Mouse (Mus musculus): ENCODE measurements around the gene Slc9a3r1. TPM values are rescaled to one million over a fixed set of nuclear protein-coding genes. Genes with fewer than 3 reads are reported as not detected.

The Slc9a3r1 gene
- polyA plus RNA-seq, 1 experiment from 2014 or later, result 56.9 TPM

DNA sequence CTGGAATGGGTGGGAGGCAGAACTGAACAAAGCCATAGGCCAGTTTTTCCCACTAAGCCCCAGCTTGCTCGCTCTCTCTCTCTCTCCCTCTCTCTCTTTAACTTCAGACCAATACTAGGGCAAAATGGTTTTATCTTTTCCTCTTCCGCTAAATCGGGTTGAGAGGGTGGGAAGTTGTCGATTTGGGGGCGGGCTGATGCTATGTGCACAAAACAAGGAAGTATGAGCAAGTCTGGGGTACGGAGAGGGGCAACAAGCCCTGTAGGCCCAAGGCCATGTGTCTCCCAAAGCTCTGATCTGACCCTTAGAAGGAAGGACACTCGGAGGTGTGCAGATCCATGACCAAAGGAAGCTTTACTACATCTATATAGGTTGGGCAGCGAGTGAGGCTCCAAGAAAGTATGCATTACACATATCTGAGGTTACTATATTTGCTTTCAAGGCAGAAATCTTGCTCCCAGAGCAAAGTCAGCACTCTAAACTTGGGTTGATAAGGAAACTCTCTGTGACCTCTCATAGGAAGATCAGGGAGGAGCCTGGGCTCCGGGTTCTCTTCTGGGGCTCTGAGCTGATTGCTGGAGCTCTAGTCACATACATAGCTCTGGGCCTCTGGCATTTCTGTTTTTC lies 1.4 kb upstream of the Slc9a3r1 start:
- Histone ChIP-seq H3K9ac (replicated peaks; ENCODE audit: low read depth) (no peak overlapping the region), H3K36me3 (ENCODE audit: insufficient read depth, low read length) (no peaks in the 10 kb centered on the region), H3K4me3 (ENCODE audit: low read depth, low read length) (no peak overlapping the region), H3K9me3 (ENCODE audit: low read length) (no peaks in the 10 kb centered on the region), H3K4me1 (ENCODE audit: insufficient read depth, low read depth, low read length) (peaks cover 12% of the 10 kb centered on the region; the same call in 1 of the 2 replicates), H3K4me2 (replicated peaks; ENCODE audit: low read depth, low read length) (no peak overlapping the region), H3K27me3 (replicated peaks; ENCODE audit: insufficient read depth, low read length) (no peaks in the 10 kb centered on the region), H3K27ac (ENCODE audit: low read length) (0 out of 2 replicates have a peak overlapping the region, but pooled peaks have one; percentile 6)
- no peak for TF ChIP-seq CTCF (IDR thresholded peaks at IDR 0.05)
- no peak for TF ChIP-seq EP300 (IDR thresholded peaks at IDR 0.05)
- DNase-seq (ENCODE audit: low spot score) (no peak), ATAC-seq (no peak)
- 46% methylated on average over 9 of the region's 9 CpGs for WGBS

DNA sequence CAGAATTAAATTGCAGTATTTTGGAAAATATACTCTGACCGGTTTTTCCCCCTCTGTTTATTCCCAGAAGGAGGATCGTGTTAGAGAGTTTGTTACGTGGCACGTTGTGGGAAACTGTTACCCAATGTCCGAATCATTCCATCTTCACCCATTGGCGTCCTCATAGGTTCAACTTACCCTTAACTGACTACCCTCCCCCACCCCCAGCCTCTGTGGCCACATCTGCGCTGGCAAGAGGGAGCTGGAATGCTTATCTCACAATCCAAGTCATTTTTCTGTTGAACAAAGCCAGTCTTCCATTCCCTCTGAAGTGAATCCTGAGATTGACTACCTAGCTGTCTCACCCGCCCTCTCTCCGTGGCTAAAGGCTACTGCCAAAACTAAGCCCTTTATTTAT lies 938 bp upstream of the Slc9a3r1 start:
- Histone ChIP-seq H3K36me3 (ENCODE audit: insufficient read depth, low read length) (no peaks in the 10 kb centered on the region), H3K9ac (replicated peaks; ENCODE audit: low read depth) (no peak overlapping the region), H3K27ac (ENCODE audit: low read length) (peak overlapping the region; percentile 81), H3K4me2 (replicated peaks; ENCODE audit: low read depth, low read length) (peak overlapping the region; percentile 85), H3K9me3 (ENCODE audit: low read length) (no peaks in the 10 kb centered on the region), H3K27me3 (replicated peaks; ENCODE audit: insufficient read depth, low read length) (no peaks in the 10 kb centered on the region), H3K4me3 (ENCODE audit: low read depth, low read length) (no peak overlapping the region), H3K4me1 (ENCODE audit: insufficient read depth, low read depth, low read length) (peaks cover 12% of the 10 kb centered on the region; the same call in 1 of the 2 replicates)
- WGBS, result 20% methylated on average over 9 of the region's 9 CpGs
- ATAC-seq, result no peak
- DNase-seq (ENCODE audit: low spot score), result no peak
- TF ChIP-seq EP300 (IDR thresholded peaks at IDR 0.05) (no peak), CTCF (IDR thresholded peaks at IDR 0.05) (no peak)

DNA sequence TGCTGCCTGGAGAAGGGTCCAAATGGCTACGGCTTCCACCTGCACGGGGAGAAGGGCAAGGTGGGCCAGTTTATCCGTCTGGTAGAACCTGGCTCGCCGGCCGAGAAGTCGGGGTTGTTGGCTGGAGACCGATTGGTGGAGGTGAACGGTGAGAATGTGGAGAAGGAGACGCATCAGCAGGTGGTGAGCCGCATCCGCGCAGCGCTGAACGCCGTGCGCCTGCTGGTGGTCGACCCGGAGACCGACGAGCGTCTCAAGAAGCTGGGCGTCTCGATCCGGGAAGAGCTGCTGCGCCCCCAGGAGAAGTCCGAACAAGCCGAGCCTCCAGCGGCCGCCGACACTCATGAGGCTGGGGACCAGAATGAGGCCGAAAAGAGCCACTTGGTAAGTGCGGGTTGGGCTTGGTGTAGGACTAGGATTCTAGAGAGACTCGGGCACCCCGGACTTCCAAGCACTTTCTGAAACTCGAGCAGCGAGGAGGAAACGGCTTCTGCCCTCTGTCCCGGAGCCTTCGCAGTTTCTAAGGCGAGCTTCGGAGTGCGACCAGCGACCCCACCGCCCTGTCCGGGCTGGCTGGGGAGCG lies 518 bp downstream of the Slc9a3r1 start:
- no peaks in the 10 kb centered on the region for H3K36me3 ChIP-seq (ENCODE audit: insufficient read depth, low read length)
- WGBS, result 1% methylated on average over 46 of the region's 47 CpGs
- no peaks in the 10 kb centered on the region for H3K9me3 ChIP-seq (ENCODE audit: low read length)
- ATAC-seq (peak; percentile 11; the same call in 1 of the 2 replicates), DNase-seq (ENCODE audit: low spot score) (peak; percentile 44)
- H3K4me3 ChIP-seq (ENCODE audit: low read depth, low read length), result peak overlapping the region; percentile 69
- peaks cover 6% of the 10 kb centered on the region; the same call in 1 of the 2 replicates for H3K4me1 ChIP-seq (ENCODE audit: insufficient read depth, low read depth, low read length)
- TF ChIP-seq EP300 (IDR thresholded peaks at IDR 0.05), result no peak
- peak; percentile 48 for TF ChIP-seq CTCF (IDR thresholded peaks at IDR 0.05)
- peak overlapping the region; percentile 74 for H3K9ac ChIP-seq (replicated peaks; ENCODE audit: low read depth)
- H3K4me2 ChIP-seq (replicated peaks; ENCODE audit: low read depth, low read length), result peak overlapping the region; percentile 85
- no peaks in the 10 kb centered on the region for H3K27me3 ChIP-seq (replicated peaks; ENCODE audit: insufficient read depth, low read length)
- peak overlapping the region; percentile 81 for H3K27ac ChIP-seq (ENCODE audit: low read length)

DNA sequence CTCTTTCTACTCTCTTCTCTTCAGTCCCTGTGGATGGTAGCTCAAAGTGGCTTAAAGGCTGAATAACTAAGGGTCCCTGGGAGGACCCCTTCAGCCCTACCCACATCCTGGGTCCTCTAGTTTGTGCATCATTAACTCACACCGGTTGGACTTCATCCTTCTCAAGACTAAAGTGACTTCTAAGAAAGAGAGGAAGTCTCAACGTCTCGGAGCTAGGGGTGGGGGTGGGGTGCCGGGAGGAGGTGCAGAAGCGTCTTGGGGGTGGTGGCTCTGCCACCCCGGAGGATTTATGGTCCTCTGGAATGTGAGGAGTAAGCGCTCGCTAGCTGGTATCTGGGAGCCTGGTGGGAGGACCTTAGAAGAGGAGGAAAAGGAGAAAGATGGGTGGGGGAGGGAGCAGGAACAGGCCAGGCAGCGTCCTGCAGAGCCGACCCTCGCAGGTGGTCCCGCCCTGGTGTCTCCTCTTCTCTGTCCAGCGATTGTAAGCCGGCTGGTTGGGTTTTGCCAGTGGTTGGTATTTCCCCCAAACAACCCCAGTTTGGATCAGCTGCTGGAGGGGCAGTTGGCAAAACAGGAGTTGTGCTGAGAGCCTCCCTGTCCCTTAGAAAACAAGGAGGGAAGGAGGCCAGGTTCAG lies 1.3 kb downstream of the Slc9a3r1 start:
- no peak for ATAC-seq
- DNase-seq (ENCODE audit: low spot score), result no peak

DNA sequence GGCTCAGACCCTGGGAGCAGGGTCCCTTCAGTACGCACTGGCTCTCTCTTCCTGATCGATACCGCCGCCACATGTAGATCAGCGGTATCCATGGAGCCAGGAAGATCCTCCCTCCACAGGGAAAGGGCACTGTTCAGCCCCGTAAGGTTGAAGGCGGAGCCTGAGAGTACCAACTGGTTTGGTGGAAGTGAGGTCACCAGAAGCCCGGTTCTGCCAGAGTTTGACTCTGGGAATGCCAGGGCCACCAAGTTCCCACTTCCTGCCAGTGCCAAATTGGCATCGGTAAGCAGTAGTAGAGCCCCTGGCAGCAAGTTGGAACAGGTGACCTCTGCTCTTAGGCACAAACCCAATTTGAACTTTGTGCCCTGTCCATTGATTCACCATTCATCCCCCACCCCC lies 1.8 kb downstream of the Slc9a3r1 start:
- WGBS, result 4% methylated on average over 9 of the region's 9 CpGs
- ATAC-seq (no peak), DNase-seq (ENCODE audit: low spot score) (peak; percentile 77)
- no peak overlapping the region for H3K9ac ChIP-seq (replicated peaks; ENCODE audit: low read depth)
- H3K27me3 ChIP-seq (replicated peaks; ENCODE audit: insufficient read depth, low read length), result no peaks in the 10 kb centered on the region
- no peaks in the 10 kb centered on the region for H3K36me3 ChIP-seq (ENCODE audit: insufficient read depth, low read length)
- peak overlapping the region; percentile 69 for H3K4me3 ChIP-seq (ENCODE audit: low read depth, low read length)
- H3K4me1 ChIP-seq (ENCODE audit: insufficient read depth, low read depth, low read length), result peaks cover 5% of the 10 kb centered on the region; the same call in 1 of the 2 replicates
- H3K9me3 ChIP-seq (ENCODE audit: low read length), result no peaks in the 10 kb centered on the region
- no peak for TF ChIP-seq CTCF (IDR thresholded peaks at IDR 0.05)
- no peak for TF ChIP-seq EP300 (IDR thresholded peaks at IDR 0.05)
- peak overlapping the region; percentile 85 for H3K4me2 ChIP-seq (replicated peaks; ENCODE audit: low read depth, low read length)
- H3K27ac ChIP-seq (ENCODE audit: low read length), result 0 out of 2 replicates have a peak overlapping the region, but pooled peaks have one; percentile 81

More for the DNA sequence above, 1.3 kb downstream of the Slc9a3r1 start:
- H3K4me2 ChIP-seq (replicated peaks; ENCODE audit: low read depth, low read length), result peak overlapping the region; percentile 85
- H3K4me1 ChIP-seq (ENCODE audit: insufficient read depth, low read depth, low read length), result peaks cover 5% of the 10 kb centered on the region; the same call in 1 of the 2 replicates
- 1% methylated on average over 14 of the region's 14 CpGs for WGBS
- peak overlapping the region; percentile 74 for H3K9ac ChIP-seq (replicated peaks; ENCODE audit: low read depth)
- H3K27me3 ChIP-seq (replicated peaks; ENCODE audit: insufficient read depth, low read length), result no peaks in the 10 kb centered on the region
- no peaks in the 10 kb centered on the region for H3K9me3 ChIP-seq (ENCODE audit: low read length)
- peak overlapping the region; percentile 69 for H3K4me3 ChIP-seq (ENCODE audit: low read depth, low read length)
- no peaks in the 10 kb centered on the region for H3K36me3 ChIP-seq (ENCODE audit: insufficient read depth, low read length)
- peak overlapping the region; percentile 81; the same call in 1 of the 2 replicates for H3K27ac ChIP-seq (ENCODE audit: low read length)
- TF ChIP-seq CTCF (IDR thresholded peaks at IDR 0.05) (no peak), EP300 (IDR thresholded peaks at IDR 0.05) (no peak)

DNA sequence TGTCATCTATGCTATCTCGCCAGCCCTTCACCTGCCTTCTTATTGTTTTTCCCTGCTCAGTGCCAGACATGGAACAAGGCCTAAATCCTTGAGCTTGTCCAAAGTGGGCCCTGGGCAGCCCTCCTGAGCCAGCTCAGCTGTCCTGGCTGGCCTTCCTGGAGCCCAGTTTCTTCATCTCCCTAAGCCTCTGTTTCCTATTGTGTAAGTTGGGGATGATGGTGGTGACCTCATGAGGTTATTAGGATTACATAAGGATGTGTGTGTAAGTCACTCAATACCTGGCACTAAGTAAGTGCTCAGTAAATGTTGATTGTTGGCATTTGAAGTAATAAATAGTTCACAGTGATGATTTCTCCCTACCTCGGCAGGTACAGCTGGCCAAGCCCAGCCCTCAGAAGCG lies 3.6 kb downstream of the Slc9a3r1 start:
- Histone ChIP-seq H3K27me3 (replicated peaks; ENCODE audit: insufficient read depth, low read length) (no peaks in the 10 kb centered on the region), H3K9me3 (ENCODE audit: low read length) (no peaks in the 10 kb centered on the region), H3K27ac (ENCODE audit: low read length) (no peak overlapping the region), H3K36me3 (ENCODE audit: insufficient read depth, low read length) (no peaks in the 10 kb centered on the region), H3K4me1 (ENCODE audit: insufficient read depth, low read depth, low read length) (peaks cover 5% of the 10 kb centered on the region; the same call in 1 of the 2 replicates), H3K4me2 (replicated peaks; ENCODE audit: low read depth, low read length) (no peak overlapping the region), H3K4me3 (ENCODE audit: low read depth, low read length) (no peak overlapping the region), H3K9ac (replicated peaks; ENCODE audit: low read depth) (no peak overlapping the region)
- DNase-seq (ENCODE audit: low spot score) (no peak), ATAC-seq (no peak)
- WGBS, result 75% methylated on average over 3 of the region's 3 CpGs
- TF ChIP-seq EP300 (IDR thresholded peaks at IDR 0.05) (no peak), CTCF (IDR thresholded peaks at IDR 0.05) (no peak)

All from lung, postnatal 0 days (tissue).